Mouse (Mus musculus): ENCODE results near the gene Gpnmb. TPM values are rescaled to one million over a fixed set of nuclear protein-coding genes. Genes with fewer than 3 reads are reported as not detected.

Gpnmb gene
- polyA plus RNA-seq, 1 experiment = 0.07 TPM

DNA sequence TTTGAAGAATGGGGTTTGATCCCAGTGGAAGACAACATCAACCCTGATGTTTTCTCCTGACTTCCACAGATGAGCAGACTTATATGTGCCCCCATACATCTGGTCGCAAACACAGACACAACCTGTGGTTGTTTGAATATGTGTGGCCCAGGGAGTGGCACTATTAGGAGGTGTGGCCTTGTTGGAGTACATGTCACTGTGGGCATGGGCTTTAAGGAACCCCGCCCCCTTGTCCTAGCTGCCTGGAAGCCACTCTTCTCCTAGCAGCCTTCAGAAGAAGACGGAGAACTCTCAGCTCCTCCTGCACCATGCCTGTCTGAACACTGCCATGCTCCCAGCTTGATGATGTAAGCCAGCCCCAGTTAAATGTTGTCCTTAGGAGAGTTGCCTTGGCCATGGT is 84.0 kb downstream of the Gpnmb start:
- H3K4me3 ChIP-seq (replicated peaks) = no peak overlapping the region
- H3K4me1 ChIP-seq (ENCODE audit: control insufficient read depth) = peaks cover 3% of the 10 kb centered on the region; the same call in 1 of the 2 replicates
- H3K36me3 ChIP-seq (ENCODE audit: control insufficient read depth) = peaks cover 17% of the 10 kb centered on the region
- no peaks in the 10 kb centered on the region for H3K9me3 ChIP-seq (ENCODE audit: control insufficient read depth, low read length)
- H3K27me3 ChIP-seq (ENCODE audit: control insufficient read depth) = no peaks in the 10 kb centered on the region
- TF ChIP-seq TAL1 (IDR thresholded peaks at IDR 0.05; ENCODE audit: low read length) (no peak), GATA1 (IDR thresholded peaks at IDR 0.05; ENCODE audit: low read length) (no peak)

Other genes starting within 250 kb of the Gpnmb start
- 0.32 and 0.81 TPM in 2 replicates for gene Tmem176a, start 195.6 kb upstream of the Gpnmb start, polyA plus RNA-seq (2012)
- 0.10 and 0.18 TPM in 2 replicates for gene Tmem176b, start 195.1 kb upstream of the Gpnmb start, polyA plus RNA-seq (2012)
- not detected in 2 replicates for gene Aoc1, start 163.7 kb upstream of the Gpnmb start, polyA plus RNA-seq (2012)
- gene 1600015I10Rik, start 106.7 kb upstream of the Gpnmb start, polyA plus RNA-seq (2012) = not detected in 2 replicates
- gene Doxl2, start 61.6 kb upstream of the Gpnmb start, polyA plus RNA-seq (2012) = 0.04 TPM in 1 of 2 replicates, not detected in the other
- gene Svs1, start 49.7 kb upstream of the Gpnmb start, polyA plus RNA-seq (2012) = not detected in 2 replicates
- 2.9 and 4.5 TPM in 2 replicates for gene Malsu1, start 37.2 kb downstream of the Gpnmb start, polyA plus RNA-seq (2012)
- 0.48 and 0.58 TPM in 2 replicates for gene Igf2bp3, start 178.4 kb downstream of the Gpnmb start, polyA plus RNA-seq (2012)
- gene Tra2a, start 227.5 kb downstream of the Gpnmb start, polyA plus RNA-seq (2012) = 2.1 and 2.7 TPM in 2 replicates